Mouse (Mus musculus) thymus, postnatal 0 days (tissue): ENCODE measurements around the gene Fgd5. TPM values are rescaled to one million over a fixed set of nuclear protein-coding genes. Genes with fewer than 3 reads are reported as not detected.
"Not testable (repeated sequence)": the region's sequence is repeated elsewhere in the genome, so short reads cannot be mapped to it uniquely, and the experiment has no call there.

Experiments
- DNase-seq: peaks from one replicate; pipeline ENCODE4 v3.0.0-alpha.2; 2015; ENCODE audit warnings: low spot score
- polyA plus RNA-seq: library from polyadenylated mRNA; unstranded; fragments of >200 nt; fragmentation: Nextera tagmentation; extraction: Ambion mirVana; gene quantifications from 2 replicates; pipeline ENCODE4 v1.2.1, GENCODE M21; 2015

Fgd5 gene
- 3.3 and 3.6 TPM in 2 replicates for polyA plus RNA-seq

- DNase-seq = no peak
Measured at GRCm38 (mm10) chr6:91978371-91979300, at the start of gene Fgd5. Gene Fgd5 (plus strand): TSS chr6:91978878.

DNA sequence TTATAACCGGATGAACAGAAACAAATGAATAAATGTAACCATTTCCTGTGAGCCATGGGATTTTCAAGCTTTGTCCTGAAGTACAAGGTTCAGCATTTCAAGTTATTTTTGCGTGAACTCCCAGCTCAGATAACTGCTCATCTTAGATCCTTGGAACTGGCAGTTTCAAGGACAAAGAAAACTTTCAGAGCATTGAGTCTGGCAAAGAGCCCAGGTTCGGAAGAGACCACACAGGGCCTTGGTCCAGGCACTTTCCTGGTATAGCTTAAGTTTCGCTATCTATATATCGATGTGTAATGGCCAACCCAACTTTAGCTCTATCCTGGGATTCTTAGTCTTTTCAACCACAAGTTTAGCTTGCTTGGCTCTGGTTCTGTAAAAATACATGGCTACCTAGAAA, 47.4 kb upstream of the Fgd5 start:
- DNase-seq = no peak

DNA sequence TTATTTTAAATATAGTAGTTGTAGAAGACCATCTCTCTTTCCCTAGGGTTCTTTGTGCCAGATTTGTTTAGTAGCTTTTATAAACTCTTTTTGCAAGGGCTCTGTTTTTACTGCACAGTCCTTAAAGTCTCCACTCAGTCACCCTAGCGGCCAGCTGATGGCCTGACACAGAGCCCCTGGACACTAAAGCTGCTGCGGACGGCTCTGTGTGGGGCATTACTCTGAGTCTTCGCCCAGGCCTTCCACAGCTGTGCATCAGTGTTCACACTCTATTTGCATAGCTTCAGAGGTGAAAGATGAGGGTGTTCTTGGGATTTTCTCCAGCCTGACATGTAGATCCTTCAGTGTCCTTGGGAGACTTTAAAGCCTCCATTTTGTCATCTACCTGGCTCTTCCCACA, 40.2 kb upstream of the Fgd5 start:
- DNase-seq = no peak

GRCm38 (mm10) chr6:91948426-91948825, 30.3 kb upstream of the Fgd5 start:
- no peak for DNase-seq

DNA sequence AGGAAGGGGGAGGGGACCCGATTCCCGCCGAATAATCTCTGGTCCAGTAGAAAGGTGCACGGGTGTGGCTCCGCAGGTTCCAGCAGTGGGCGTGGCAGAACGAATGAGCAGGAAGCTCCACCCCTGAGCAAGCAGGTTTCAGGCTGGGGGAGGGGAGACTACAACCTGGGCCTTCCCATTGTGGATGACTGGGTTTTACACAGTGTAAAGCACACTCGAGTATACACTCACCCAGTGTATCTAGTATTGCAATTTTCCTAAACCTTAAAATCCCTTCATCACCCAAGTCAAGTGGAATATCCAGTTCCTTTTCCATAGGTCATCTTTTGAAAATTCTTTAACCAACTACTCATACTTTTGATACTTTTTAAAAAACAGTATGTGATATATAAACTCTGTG, 20.7 kb upstream of the Fgd5 start:
- DNase-seq = not testable (repeated sequence)

DNA sequence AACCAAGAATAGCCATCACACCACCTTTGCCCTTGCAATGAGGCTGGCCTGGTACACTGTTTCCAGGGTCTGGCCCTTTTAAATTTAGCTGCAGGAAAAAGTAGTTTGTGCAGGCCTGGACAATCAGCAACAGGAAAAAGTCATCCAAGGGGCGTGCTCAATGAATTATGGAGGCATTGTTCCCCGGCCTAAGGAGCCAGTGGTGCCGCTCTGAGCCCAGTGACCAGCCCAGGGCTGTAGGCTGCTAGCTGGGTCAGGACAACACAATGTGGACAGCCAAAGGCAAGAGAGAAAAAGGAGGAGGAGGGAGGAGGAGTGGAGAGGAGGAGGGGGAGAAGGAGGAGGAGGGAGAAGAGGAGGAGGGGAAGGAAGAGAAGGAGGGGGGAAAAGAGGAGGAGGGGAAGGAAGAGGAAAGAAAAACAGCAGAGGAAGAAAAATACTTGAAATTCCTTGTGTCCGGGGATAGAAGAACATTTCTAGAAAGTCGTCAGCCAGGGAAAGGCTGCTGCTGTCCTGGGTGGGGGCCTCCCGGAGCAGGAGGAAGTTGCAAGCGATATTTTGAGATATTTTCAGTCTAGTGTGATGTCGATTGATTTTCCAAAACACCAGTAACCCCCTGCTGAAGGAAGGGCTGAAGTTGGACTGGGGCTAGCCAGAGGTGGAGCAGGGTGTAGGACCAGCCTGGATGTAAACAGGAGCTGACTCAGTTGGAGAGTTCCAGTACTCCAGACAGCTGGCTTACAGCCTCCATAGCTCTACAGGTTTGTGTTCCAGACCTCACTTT, 18.5 kb upstream of the Fgd5 start:
- DNase-seq = no peak

DNA sequence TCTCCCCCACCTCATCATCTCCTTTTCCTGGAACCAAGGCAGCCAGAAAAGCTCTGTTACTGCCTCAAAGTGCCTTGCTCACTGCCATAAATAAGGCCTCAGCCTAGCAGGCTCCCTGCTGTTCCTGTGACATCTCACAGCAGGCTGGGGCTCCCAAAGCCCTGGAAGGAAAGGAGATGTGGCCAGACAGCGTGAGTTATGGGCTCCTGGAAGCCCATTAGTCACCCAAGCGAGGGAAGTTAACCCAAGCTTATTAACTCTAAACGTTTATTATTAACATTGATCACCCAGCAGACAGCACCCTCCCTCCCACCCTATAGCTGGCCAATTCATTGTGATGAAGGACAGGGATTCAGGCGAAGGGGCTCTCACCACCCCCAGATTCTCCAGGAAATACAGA, 15.2 kb upstream of the Fgd5 start:
- DNase-seq = no peak

GRCm38 (mm10) chr6:91965060-91965459, 13.6 kb upstream of the Fgd5 start:
- DNase-seq = no peak

- DNase-seq = no peak
Measured at GRCm38 (mm10) chr6:91966006-91966405, 12.7 kb upstream of the Fgd5 start.

GRCm38 (mm10) chr6:91972201-91972646, 6.5 kb upstream of the Fgd5 start:
- peak; percentile 4 for DNase-seq

DNA sequence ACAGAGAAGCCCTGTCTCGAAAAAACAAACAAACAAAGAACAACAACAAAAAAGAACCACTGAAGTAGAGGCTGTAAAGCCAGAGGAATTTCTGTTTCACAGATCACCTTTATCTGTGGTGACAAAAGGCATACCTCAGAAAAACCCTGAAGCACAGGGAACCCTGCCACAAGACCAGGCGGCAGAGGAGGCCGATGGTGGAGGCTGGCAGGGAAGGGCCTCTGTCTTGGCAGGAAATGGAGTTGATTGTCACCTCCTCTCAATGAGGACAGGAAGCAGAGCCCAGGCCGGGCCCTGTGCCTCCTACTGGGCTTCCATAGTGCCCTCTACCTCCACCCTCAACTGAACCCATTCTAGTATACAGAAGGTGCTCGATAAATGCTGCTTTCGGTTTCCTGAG, 4.7 kb upstream of the Fgd5 start:
- DNase-seq = no peak

- DNase-seq = no peak
Measured at GRCm38 (mm10) chr6:91979301-91979996, 771 bp downstream of the Fgd5 start.

- DNase-seq = no peak
Measured at GRCm38 (mm10) chr6:91980011-91980410, 1.3 kb downstream of the Fgd5 start.

DNA sequence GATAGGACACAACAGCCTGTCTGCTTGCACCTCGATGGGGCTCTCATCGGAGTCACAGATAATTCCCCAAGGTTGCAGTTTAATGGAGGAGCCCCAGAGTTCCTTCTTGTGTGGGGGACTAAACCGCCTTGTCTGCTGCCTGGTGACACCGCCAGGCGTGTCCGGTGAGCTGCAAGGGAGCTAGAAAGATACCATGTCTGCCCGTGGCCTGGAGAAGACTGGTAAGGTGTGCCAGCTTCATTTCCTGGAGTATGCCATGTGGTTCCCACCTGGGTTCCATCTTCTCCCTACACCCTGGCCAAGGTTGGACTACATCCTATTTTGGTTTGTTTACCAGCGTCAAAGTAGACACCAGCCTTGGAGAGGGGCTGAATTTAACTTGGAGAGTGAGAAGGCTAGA, 11.4 kb downstream of the Fgd5 start:
- no peak for DNase-seq

GRCm38 (mm10) chr6:91992823-91993222, 14.1 kb downstream of the Fgd5 start:
- DNase-seq = no peak

GRCm38 (mm10) chr6:91993795-91994505, 15.3 kb downstream of the Fgd5 start:
- no peak for DNase-seq

- no peak for DNase-seq
Measured at GRCm38 (mm10) chr6:91996072-91996471, 17.4 kb downstream of the Fgd5 start.

DNA sequence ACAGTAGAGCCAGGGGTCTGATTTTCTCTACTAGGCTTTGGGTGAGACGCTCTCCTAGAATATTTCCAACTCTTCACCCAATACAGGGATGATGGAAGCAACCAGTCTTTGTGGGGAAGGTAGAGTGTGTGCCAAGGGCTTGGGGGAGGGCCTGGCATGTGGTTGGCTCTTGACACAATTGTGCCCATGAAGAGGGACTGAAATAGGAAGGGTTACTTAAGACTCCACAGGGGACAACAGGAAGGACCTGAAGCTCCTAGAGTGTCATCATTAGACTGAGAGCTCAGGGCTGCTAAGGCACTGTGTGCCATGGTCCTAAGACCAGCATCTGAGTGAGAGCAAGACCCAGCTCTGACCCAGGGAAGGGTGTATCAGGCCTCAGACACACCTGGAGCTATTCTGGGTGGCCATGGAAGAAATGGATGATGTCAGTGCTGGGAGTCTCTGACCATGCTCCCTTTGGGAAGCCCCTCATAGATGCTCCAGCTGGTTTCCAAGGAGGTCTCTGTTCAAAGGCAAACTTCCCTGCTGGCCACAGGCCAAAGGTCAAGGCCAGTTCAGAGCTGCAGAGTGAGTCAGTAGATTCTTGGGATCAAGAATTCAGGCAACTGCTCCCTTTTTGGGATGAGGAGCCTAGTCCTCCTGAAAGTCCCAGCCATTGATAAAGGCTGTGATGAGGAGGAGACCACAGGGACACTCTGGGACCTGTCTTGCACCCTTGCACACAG, 24.0 kb downstream of the Fgd5 start:
- DNase-seq = no peak

GRCm38 (mm10) chr6:92003646-92004045, 25.0 kb downstream of the Fgd5 start:
- no peak for DNase-seq

DNA sequence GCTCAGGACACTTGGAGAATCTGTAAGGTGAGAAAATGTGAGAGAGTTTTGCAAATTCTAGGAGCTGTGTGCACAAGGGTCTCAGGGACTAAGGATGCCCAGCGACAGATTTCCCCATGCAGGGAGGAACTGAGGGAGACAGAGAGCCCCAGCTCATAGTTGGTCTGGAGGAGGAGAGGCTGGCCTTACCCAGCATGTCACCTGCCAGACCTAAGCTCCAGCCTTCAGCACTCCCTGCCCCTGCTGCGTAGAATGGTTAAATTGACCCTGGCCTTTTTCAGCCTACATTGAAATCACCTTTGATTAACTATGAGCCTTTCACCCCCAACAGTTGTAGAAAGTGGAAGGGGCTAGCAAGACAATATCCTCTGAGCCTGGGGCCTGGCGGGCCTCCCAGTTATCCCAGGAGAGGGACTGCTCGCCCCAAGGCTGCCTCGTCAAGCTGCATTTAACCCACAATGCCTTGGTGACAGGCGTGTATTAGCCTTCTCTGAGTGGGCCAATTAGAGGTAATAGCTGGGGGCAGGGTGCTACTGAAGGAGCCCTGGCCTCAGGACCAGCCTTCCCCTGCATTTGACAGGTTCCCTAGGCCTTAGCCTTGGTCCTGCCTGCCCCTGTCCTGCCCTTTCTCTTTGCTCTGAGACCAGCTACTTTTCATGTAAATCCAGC, 25.6 kb downstream of the Fgd5 start:
- no peak for DNase-seq
